11 mouse cellular contexts compared by ENCODE assay signal in the genomic region with DNA sequence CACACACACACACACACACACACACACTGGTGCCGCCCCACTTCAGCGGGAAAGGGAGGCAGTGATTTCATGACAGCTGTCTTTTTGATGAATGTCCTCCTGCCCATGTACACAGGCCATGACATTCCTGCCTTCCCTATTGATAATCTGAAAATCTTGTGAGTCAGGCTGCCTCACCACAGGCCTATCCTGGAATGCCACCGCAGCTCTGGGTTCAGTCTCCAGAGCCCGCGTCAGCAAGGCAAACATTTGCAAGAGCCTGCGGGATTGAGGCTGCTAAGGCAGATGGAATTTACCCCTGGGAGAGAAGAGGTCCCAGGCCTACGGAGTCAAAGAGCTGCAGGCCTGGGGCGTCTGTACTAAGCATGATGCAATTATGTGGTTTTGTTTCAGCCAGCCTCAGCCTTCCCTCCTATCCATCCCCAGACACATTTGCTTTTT. TPM values are rescaled to one million over a fixed set of nuclear protein-coding genes. Genes with fewer than 3 reads are reported as not detected.
DNase-seq lines count a peak whose midpoint lies in the region; ATAC-seq lines count a peak whose summit lies in the region.
"Had no signal": no experiment of that assay in that cellular context is flagged by ENCODE, and none has a peak within 500 bp of the region (broad histone marks: within the 10 kb centered on the region; RNA-seq: fewer than 3 reads in every experiment).

No protein-coding gene starts in this region.

- H3K4me3 ChIP-seq in hindbrain, embryonic 11.5 days (ENCODE audit: low read depth, low read length) = no peak overlapping the region
- no peak overlapping the region for H3K4me3 ChIP-seq in hindbrain, embryonic 13.5 days
- H3K4me3 ChIP-seq: liver, embryonic 13.5 days had no signal

- no peak overlapping the region for H3K27ac ChIP-seq in hindbrain, embryonic 11.5 days (ENCODE audit: low read depth, low read length)
- H3K27ac ChIP-seq in hindbrain, embryonic 13.5 days = no peak overlapping the region
- H3K27ac ChIP-seq: liver, embryonic 13.5 days had no signal

- H3K9me3 ChIP-seq in hindbrain, embryonic 11.5 days (ENCODE audit: control insufficient read depth, low read length) = no peaks in the 10 kb centered on the region
- H3K9me3 ChIP-seq in hindbrain, embryonic 13.5 days = no peaks in the 10 kb centered on the region
- H3K9me3 ChIP-seq: liver, embryonic 13.5 days had no signal

- peak; percentile 13 for DNase-seq in hindbrain, embryonic 11.5 days (ENCODE audit: low spot score)
- peak; percentile 83 for DNase-seq in Muller cell, postnatal 12 days (ENCODE audit: inconsistent ontology term)
- peak; percentile 45 for DNase-seq in embryo, embryonic 11 days
- DNase-seq in urinary bladder, postnatal 14 days (ENCODE audit: low spot score) = no peak
- DNase-seq: kidney, adult 2 months; liver, embryonic 13.5 days; spleen, adult 18-20 months had no signal

- H3K27me3 ChIP-seq in hindbrain, embryonic 11.5 days (ENCODE audit: control insufficient read depth, insufficient read depth, low read length) = no peaks in the 10 kb centered on the region
- no peaks in the 10 kb centered on the region for H3K27me3 ChIP-seq in hindbrain, embryonic 13.5 days
- H3K27me3 ChIP-seq: liver, embryonic 13.5 days had no signal

- no peak overlapping the region for H3K9ac ChIP-seq in hindbrain, embryonic 11.5 days (ENCODE audit: low read depth, low read length)
- H3K9ac ChIP-seq in hindbrain, embryonic 13.5 days = no peak overlapping the region
- H3K9ac ChIP-seq: liver, embryonic 13.5 days had no signal

- 56% methylated on average over 8 of the region's 8 CpGs for WGBS in hindbrain, embryonic 11.5 days
- 50% methylated on average over 8 of the region's 8 CpGs for WGBS in hindbrain, embryonic 13.5 days

- ATAC-seq in hindbrain, embryonic 11.5 days (ENCODE audit: low FRiP score) = no peak
- ATAC-seq in hindbrain, embryonic 13.5 days (ENCODE audit: low FRiP score) = no peak
- peak; percentile 76 for ATAC-seq in megakaryocyte progenitor cell, adult 5-6 weeks (replicated peaks; ENCODE audit: poor library complexity)
- no peak for ATAC-seq in CD4-positive, CD25-positive, alpha-beta regulatory T cell, adult 4 months
- ATAC-seq: midbrain, embryonic 16.5 days had no signal

- H3K4me1 ChIP-seq in hindbrain, embryonic 11.5 days (replicated peaks; ENCODE audit: control insufficient read depth, insufficient read depth, low read length) = no peaks in the 10 kb centered on the region
- peaks cover 5% of the 10 kb centered on the region; the same call in 1 of the 2 replicates for H3K4me1 ChIP-seq in hindbrain, embryonic 13.5 days (replicated peaks)
- H3K4me1 ChIP-seq: liver, embryonic 13.5 days had no signal

- H3K4me2 ChIP-seq in hindbrain, embryonic 11.5 days (replicated peaks; ENCODE audit: low read depth, low read length) = no peak overlapping the region
- H3K4me2 ChIP-seq in hindbrain, embryonic 13.5 days = no peak overlapping the region
- H3K4me2 ChIP-seq: liver, embryonic 13.5 days had no signal

- no peaks in the 10 kb centered on the region for H3K36me3 ChIP-seq in hindbrain, embryonic 11.5 days (ENCODE audit: control insufficient read depth, insufficient read depth, low read length)
- no peaks in the 10 kb centered on the region for H3K36me3 ChIP-seq in hindbrain, embryonic 13.5 days
- H3K36me3 ChIP-seq: liver, embryonic 13.5 days had no signal

RNA-seq across cellular contexts. Expression of a gene that starts 54.7 kb away (rescaled TPM):
- polyA plus RNA-seq in hindbrain, embryonic 11.5 days (2014; fragmentation: Nextera tagmentation; extraction: Ambion mirVana) = 0.64 and 0.73 TPM in 2 replicates
- polyA plus RNA-seq in hindbrain, embryonic 13.5 days (2015; fragmentation: Nextera tagmentation; extraction: Ambion mirVana) = 0.51 and 0.70 TPM in 2 replicates
- 0.05 TPM in 1 of 2 replicates, not detected in the other for total RNA-seq in megakaryocyte progenitor cell, adult 5-6 weeks (2015)
- 0.03 and 0.17 TPM in 2 replicates for total RNA-seq in megakaryocyte progenitor cell, adult 5-6 weeks (2017)
- polyA plus RNA-seq in CD4-positive, CD25-positive, alpha-beta regulatory T cell, adult 4 months (2017; shearing (Covaris generic)) = under 1 TPM; 0.17 to 0.32 TPM
